Mouse (Mus musculus) heart, embryonic 11.5 days (tissue): ENCODE data around the gene 5830473C10Rik. TPM values are rescaled to one million over a fixed set of nuclear protein-coding genes. Genes with fewer than 3 reads are reported as not detected.

Experiments used
- ATAC-seq: fragments of 200-750 bp; cut with Nextera tagmentation; replicated peaks from 2 replicates; pipeline ENCODE4 v1.8.0; 2017; ENCODE audit warnings: moderate library complexity; ENCODE audit not compliant: insufficient number of reproducible peaks, low FRiP score, low TSS enrichment
- H3K27ac ChIP-seq: fragments of 300-500 bp; sonication (generic); 2 replicates; pipeline ENCODE4 v1.5.1; 2014; ENCODE audit warnings: mild to moderate bottlenecking, low read depth, low read length
- H3K27me3 ChIP-seq: fragments of 300-500 bp; sonication (generic); 2 replicates; pipeline ENCODE4 v1.6.1; 2014; ENCODE audit warnings: mild to moderate bottlenecking, low read length, mixed read lengths; ENCODE audit not compliant: control insufficient read depth, insufficient read depth
- H3K36me3 ChIP-seq: fragments of 300-500 bp; sonication (generic); 2 replicates; pipeline ENCODE4 v1.6.1; 2014; ENCODE audit warnings: mild to moderate bottlenecking, low read length, moderate library complexity, mixed read lengths; ENCODE audit not compliant: control insufficient read depth, insufficient read depth
- H3K4me1 ChIP-seq: fragments of 300-500 bp; sonication (generic); 2 replicates; pipeline ENCODE4 v1.6.1; 2014; ENCODE audit warnings: low read length; ENCODE audit not compliant: control insufficient read depth, insufficient read depth
- H3K4me2 ChIP-seq: fragments of 300-500 bp; sonication (generic); 2 replicates; pipeline ENCODE4 v1.6.1; 2014; ENCODE audit warnings: mild to moderate bottlenecking, moderate library complexity
- H3K4me3 ChIP-seq: fragments of 300-500 bp; sonication (generic); 2 replicates; pipeline ENCODE4 v1.5.1; 2014; ENCODE audit warnings: low read depth, low read length
- H3K9ac ChIP-seq: fragments of 300-500 bp; sonication (generic); 2 replicates; pipeline ENCODE4 v1.6.1; 2014; ENCODE audit warnings: mild to moderate bottlenecking, low read depth, low read length, moderate library complexity
- H3K9me3 ChIP-seq: fragments of 300-500 bp; sonication (generic); replicated peaks from 2 replicates; pipeline ENCODE4 v1.6.1; 2016; ENCODE audit warnings: low read length; ENCODE audit not compliant: control insufficient read depth
- WGBS: fragments of 180-500 bp; shearing (Covaris S2); extraction: QIAGEN DNeasy Blood & Tissue Kit; methylation state at CpG from one replicate; pipeline ENCODE4 v1.1.7; 2014; ENCODE audit not compliant: insufficient replicate concordance; 5-methylcytosine and 5-hydroxymethylcytosine counted together
- polyA plus RNA-seq: library from polyadenylated mRNA; unstranded; fragments of >200 nt; fragmentation: Nextera tagmentation; extraction: Ambion mirVana; gene quantifications from 2 replicates; pipeline ENCODE4 v1.2.1, GENCODE M21; 2014

The 5830473C10Rik gene
- polyA plus RNA-seq, 1 experiment from 2014 or later: not detected

GRCm38 (mm10) chr5:90624708-90625425, 64.0 kb downstream of the 5830473C10Rik start:
- WGBS: 60% methylated on average over 18 of the region's 18 CpGs
- Histone ChIP-seq H3K27me3 (no peaks in the 10 kb centered on the region), H3K4me3 (no peak overlapping the region), H3K4me2 (no peak overlapping the region), H3K36me3 (no peaks in the 10 kb centered on the region), H3K27ac (no peak overlapping the region), H3K9ac (no peak overlapping the region), H3K9me3 (no peaks in the 10 kb centered on the region), H3K4me1 (no peaks in the 10 kb centered on the region)
- ATAC-seq: no peak

GRCm38 (mm10) chr5:90627423-90627822, 66.5 kb downstream of the 5830473C10Rik start:
- ATAC-seq: no peak
- Histone ChIP-seq H3K27ac (no peak overlapping the region), H3K4me2 (no peak overlapping the region), H3K36me3 (no peaks in the 10 kb centered on the region), H3K27me3 (no peaks in the 10 kb centered on the region), H3K9ac (no peak overlapping the region), H3K9me3 (no peaks in the 10 kb centered on the region), H3K4me1 (no peaks in the 10 kb centered on the region), H3K4me3 (no peak overlapping the region)
- WGBS: 87% methylated on average over 4 of the region's 4 CpGs

GRCm38 (mm10) chr5:90628011-90628410, 67.1 kb downstream of the 5830473C10Rik start:
- H3K4me2 ChIP-seq: no peak overlapping the region
- H3K36me3 ChIP-seq: no peaks in the 10 kb centered on the region
- H3K27me3 ChIP-seq: no peaks in the 10 kb centered on the region
- H3K27ac ChIP-seq: no peak overlapping the region
- no peak overlapping the region for H3K4me3 ChIP-seq
- 77% methylated on average over 3 of the region's 3 CpGs for WGBS
- no peaks in the 10 kb centered on the region for H3K9me3 ChIP-seq
- no peak for ATAC-seq
- H3K9ac ChIP-seq: no peak overlapping the region
- no peaks in the 10 kb centered on the region for H3K4me1 ChIP-seq

- Histone ChIP-seq H3K4me1 (no peaks in the 10 kb centered on the region), H3K4me2 (no peak overlapping the region), H3K36me3 (no peaks in the 10 kb centered on the region), H3K9ac (no peak overlapping the region), H3K27ac (no peak overlapping the region), H3K9me3 (no peaks in the 10 kb centered on the region), H3K27me3 (no peaks in the 10 kb centered on the region), H3K4me3 (no peak overlapping the region)
- WGBS: 68% methylated on average over 1 of the region's 1 CpGs
- no peak for ATAC-seq
Measured at GRCm38 (mm10) chr5:90628530-90628929, 67.6 kb downstream of the 5830473C10Rik start.

GRCm38 (mm10) chr5:90634885-90635284, 74.0 kb downstream of the 5830473C10Rik start:
- Histone ChIP-seq H3K27me3 (no peaks in the 10 kb centered on the region), H3K4me1 (no peaks in the 10 kb centered on the region), H3K9ac (no peak overlapping the region), H3K36me3 (no peaks in the 10 kb centered on the region), H3K27ac (no peak overlapping the region), H3K4me2 (no peak overlapping the region), H3K9me3 (no peaks in the 10 kb centered on the region), H3K4me3 (no peak overlapping the region)
- 81% methylated on average over 7 of the region's 7 CpGs for WGBS
- ATAC-seq: no peak

GRCm38 (mm10) chr5:90640286-90641217, 79.6 kb downstream of the 5830473C10Rik start, which contains the start of gene Rassf6:
Gene Rassf6, minus strand, starts transcription at chr5:90640657.
- ATAC-seq: 0 out of 2 replicates have a peak, but pooled peaks have one; percentile 39
- Histone ChIP-seq H3K4me2 (peak within 1 kb of the TSS; percentile 69), H3K9me3 (no peaks in the 10 kb centered on the region), H3K36me3 (no peaks in the 10 kb centered on the region), H3K4me3 (peak within 1 kb of the TSS; percentile 42), H3K27me3 (no peaks in the 10 kb centered on the region), H3K27ac (no peak within 1 kb of the TSS), H3K4me1 (no peaks in the 10 kb centered on the region), H3K9ac (peak within 1 kb of the TSS; percentile 1; the same call in 1 of the 2 replicates)
- 9% methylated on average over 26 of the region's 26 CpGs for WGBS

GRCm38 (mm10) chr5:90641218-90641610, 80.3 kb downstream of the 5830473C10Rik start:
- WGBS: 43% methylated on average over 10 of the region's 10 CpGs
- H3K36me3 ChIP-seq: no peaks in the 10 kb centered on the region
- no peaks in the 10 kb centered on the region for H3K27me3 ChIP-seq
- H3K9me3 ChIP-seq: no peaks in the 10 kb centered on the region
- no peak overlapping the region for H3K4me2 ChIP-seq
- no peaks in the 10 kb centered on the region for H3K4me1 ChIP-seq
- H3K4me3 ChIP-seq: no peak overlapping the region
- no peak for ATAC-seq
- no peak overlapping the region for H3K9ac ChIP-seq
- no peak overlapping the region for H3K27ac ChIP-seq

GRCm38 (mm10) chr5:90645579-90645978, 84.7 kb downstream of the 5830473C10Rik start:
- H3K4me1 ChIP-seq: no peaks in the 10 kb centered on the region
- ATAC-seq: no peak
- WGBS: 78% methylated on average over 3 of the region's 3 CpGs

More at GRCm38 (mm10) chr5:90645579-90645978, 84.7 kb downstream of the 5830473C10Rik start:
- Histone ChIP-seq H3K9ac (no peak overlapping the region), H3K27ac (no peak overlapping the region), H3K36me3 (no peaks in the 10 kb centered on the region), H3K27me3 (no peaks in the 10 kb centered on the region), H3K4me2 (no peak overlapping the region), H3K9me3 (no peaks in the 10 kb centered on the region), H3K4me3 (no peak overlapping the region)
